Mouse (Mus musculus): ENCODE data around the gene Slc24a4. TPM values are rescaled to one million over a fixed set of nuclear protein-coding genes. Genes with fewer than 3 reads are reported as not detected.

Slc24a4 gene
- polyA plus RNA-seq, 1 experiment = not detected

GRCm38 (mm10) chr12:102251985-102252384 lies 123.5 kb downstream of the Slc24a4 start:
- no peak for TF ChIP-seq EP300 (IDR thresholded peaks at IDR 0.05; ENCODE audit: insufficient read depth, low read depth, low read length)
- no peak for TF ChIP-seq POLR2A (IDR thresholded peaks at IDR 0.05; ENCODE audit: insufficient read depth, low read length)
- no peak for TF ChIP-seq CTCF (IDR thresholded peaks at IDR 0.05; ENCODE audit: low read depth, low read length)
- Histone ChIP-seq H3K36me3 (ENCODE audit: control insufficient read depth, insufficient read depth, low read length, poor library complexity, severe bottlenecking) (no peaks in the 10 kb centered on the region), H3K9ac (ENCODE audit: low read depth, poor library complexity, severe bottlenecking) (no peak overlapping the region), H3K27ac (ENCODE audit: insufficient read depth, low read length) (no peak overlapping the region), H3K4me3 (ENCODE audit: low read depth, low read length) (no peak overlapping the region), H3K9me3 (replicated peaks; ENCODE audit: control insufficient read depth, insufficient read depth, low read length, poor library complexity, severe bottlenecking) (peaks cover 3% of the 10 kb centered on the region; the same call in 1 of the 2 replicates), H3K27me3 (ENCODE audit: control insufficient read depth, insufficient read depth, low read length, poor library complexity, severe bottlenecking) (no peaks in the 10 kb centered on the region), H3K4me1 (ENCODE audit: control insufficient read depth, insufficient read depth, low read length) (peaks cover 4% of the 10 kb centered on the region)

- H3K9ac ChIP-seq (ENCODE audit: low read depth, poor library complexity, severe bottlenecking) = no peak overlapping the region
- H3K4me3 ChIP-seq (ENCODE audit: low read depth, low read length) = no peak overlapping the region
- H3K9me3 ChIP-seq (replicated peaks; ENCODE audit: control insufficient read depth, insufficient read depth, low read length, poor library complexity, severe bottlenecking) = peaks cover 3% of the 10 kb centered on the region; the same call in 1 of the 2 replicates
- H3K4me1 ChIP-seq (ENCODE audit: control insufficient read depth, insufficient read depth, low read length) = peaks cover 4% of the 10 kb centered on the region
- H3K27me3 ChIP-seq (ENCODE audit: control insufficient read depth, insufficient read depth, low read length, poor library complexity, severe bottlenecking) = no peaks in the 10 kb centered on the region
- no peak overlapping the region for H3K27ac ChIP-seq (ENCODE audit: insufficient read depth, low read length)
- no peaks in the 10 kb centered on the region for H3K36me3 ChIP-seq (ENCODE audit: control insufficient read depth, insufficient read depth, low read length, poor library complexity, severe bottlenecking)
- no peak for TF ChIP-seq POLR2A (IDR thresholded peaks at IDR 0.05; ENCODE audit: insufficient read depth, low read length)
- no peak for TF ChIP-seq CTCF (IDR thresholded peaks at IDR 0.05; ENCODE audit: low read depth, low read length)
- no peak for TF ChIP-seq EP300 (IDR thresholded peaks at IDR 0.05; ENCODE audit: insufficient read depth, low read depth, low read length)
These were observed 124.0 kb downstream of the Slc24a4 start for GRCm38 (mm10) chr12:102252525-102252924.

- H3K4me3 ChIP-seq (ENCODE audit: low read depth, low read length) = no peak overlapping the region
- H3K9me3 ChIP-seq (replicated peaks; ENCODE audit: control insufficient read depth, insufficient read depth, low read length, poor library complexity, severe bottlenecking) = peaks cover 3% of the 10 kb centered on the region; the same call in 1 of the 2 replicates
- no peak overlapping the region for H3K9ac ChIP-seq (ENCODE audit: low read depth, poor library complexity, severe bottlenecking)
- H3K4me1 ChIP-seq (ENCODE audit: control insufficient read depth, insufficient read depth, low read length) = peaks cover 4% of the 10 kb centered on the region
- no peak overlapping the region for H3K27ac ChIP-seq (ENCODE audit: insufficient read depth, low read length)
- no peaks in the 10 kb centered on the region for H3K27me3 ChIP-seq (ENCODE audit: control insufficient read depth, insufficient read depth, low read length, poor library complexity, severe bottlenecking)
- no peak for TF ChIP-seq POLR2A (IDR thresholded peaks at IDR 0.05; ENCODE audit: insufficient read depth, low read length)
- H3K36me3 ChIP-seq (ENCODE audit: control insufficient read depth, insufficient read depth, low read length, poor library complexity, severe bottlenecking) = no peaks in the 10 kb centered on the region
These were observed 126.5 kb downstream of the Slc24a4 start for GRCm38 (mm10) chr12:102255012-102255411.

- H3K9me3 ChIP-seq (replicated peaks; ENCODE audit: control insufficient read depth, insufficient read depth, low read length, poor library complexity, severe bottlenecking) = no peaks in the 10 kb centered on the region
- no peaks in the 10 kb centered on the region for H3K36me3 ChIP-seq (ENCODE audit: control insufficient read depth, insufficient read depth, low read length, poor library complexity, severe bottlenecking)
- H3K27me3 ChIP-seq (ENCODE audit: control insufficient read depth, insufficient read depth, low read length, poor library complexity, severe bottlenecking) = no peaks in the 10 kb centered on the region
- H3K4me1 ChIP-seq (ENCODE audit: control insufficient read depth, insufficient read depth, low read length) = peaks cover 6% of the 10 kb centered on the region
- TF ChIP-seq EP300 (IDR thresholded peaks at IDR 0.05; ENCODE audit: insufficient read depth, low read depth, low read length) = no peak
- TF ChIP-seq POLR2A (IDR thresholded peaks at IDR 0.05; ENCODE audit: insufficient read depth, low read length) = no peak
- no peak for TF ChIP-seq CTCF (IDR thresholded peaks at IDR 0.05; ENCODE audit: low read depth, low read length)
- H3K9ac ChIP-seq (ENCODE audit: low read depth, poor library complexity, severe bottlenecking) = no peak overlapping the region
- no peak overlapping the region for H3K27ac ChIP-seq (ENCODE audit: insufficient read depth, low read length)
- no peak overlapping the region for H3K4me3 ChIP-seq (ENCODE audit: low read depth, low read length)
These were observed 130.1 kb downstream of the Slc24a4 start for GRCm38 (mm10) chr12:102258522-102259112.

- Histone ChIP-seq H3K9me3 (replicated peaks; ENCODE audit: control insufficient read depth, insufficient read depth, low read length, poor library complexity, severe bottlenecking) (no peaks in the 10 kb centered on the region), H3K4me3 (ENCODE audit: low read depth, low read length) (no peak overlapping the region), H3K36me3 (ENCODE audit: control insufficient read depth, insufficient read depth, low read length, poor library complexity, severe bottlenecking) (no peaks in the 10 kb centered on the region), H3K9ac (ENCODE audit: low read depth, poor library complexity, severe bottlenecking) (no peak overlapping the region), H3K27ac (ENCODE audit: insufficient read depth, low read length) (no peak overlapping the region), H3K27me3 (ENCODE audit: control insufficient read depth, insufficient read depth, low read length, poor library complexity, severe bottlenecking) (no peaks in the 10 kb centered on the region), H3K4me1 (ENCODE audit: control insufficient read depth, insufficient read depth, low read length) (peaks cover 2% of the 10 kb centered on the region)
- no peak for TF ChIP-seq CTCF (IDR thresholded peaks at IDR 0.05; ENCODE audit: low read depth, low read length)
- peak; percentile 77; the same call in 1 of the 2 replicates for TF ChIP-seq EP300 (IDR thresholded peaks at IDR 0.05; ENCODE audit: insufficient read depth, low read depth, low read length)
- TF ChIP-seq POLR2A (IDR thresholded peaks at IDR 0.05; ENCODE audit: insufficient read depth, low read length) = no peak
These were observed 133.4 kb downstream of the Slc24a4 start for GRCm38 (mm10) chr12:102261933-102262396.

GRCm38 (mm10) chr12:102262809-102263208 lies 134.3 kb downstream of the Slc24a4 start:
- H3K9ac ChIP-seq (ENCODE audit: low read depth, poor library complexity, severe bottlenecking) = no peak overlapping the region
- TF ChIP-seq POLR2A (IDR thresholded peaks at IDR 0.05; ENCODE audit: insufficient read depth, low read length) (no peak), EP300 (IDR thresholded peaks at IDR 0.05; ENCODE audit: insufficient read depth, low read depth, low read length) (no peak)
- no peaks in the 10 kb centered on the region for H3K27me3 ChIP-seq (ENCODE audit: control insufficient read depth, insufficient read depth, low read length, poor library complexity, severe bottlenecking)
- peaks cover 2% of the 10 kb centered on the region for H3K4me1 ChIP-seq (ENCODE audit: control insufficient read depth, insufficient read depth, low read length)
- no peaks in the 10 kb centered on the region for H3K36me3 ChIP-seq (ENCODE audit: control insufficient read depth, insufficient read depth, low read length, poor library complexity, severe bottlenecking)
- H3K4me3 ChIP-seq (ENCODE audit: low read depth, low read length) = no peak overlapping the region
- H3K27ac ChIP-seq (ENCODE audit: insufficient read depth, low read length) = no peak overlapping the region
- no peaks in the 10 kb centered on the region for H3K9me3 ChIP-seq (replicated peaks; ENCODE audit: control insufficient read depth, insufficient read depth, low read length, poor library complexity, severe bottlenecking)
